Mouse (Mus musculus) ovary, postnatal 10 days (tissue): Measurements from ENCODE around the gene Slc26a11.

Source experiments
- DNase-seq: peaks from one replicate; pipeline ENCODE4 v3.0.0; 2022; ENCODE audit warnings: low spot score

Gene Slc26a11

DNA sequence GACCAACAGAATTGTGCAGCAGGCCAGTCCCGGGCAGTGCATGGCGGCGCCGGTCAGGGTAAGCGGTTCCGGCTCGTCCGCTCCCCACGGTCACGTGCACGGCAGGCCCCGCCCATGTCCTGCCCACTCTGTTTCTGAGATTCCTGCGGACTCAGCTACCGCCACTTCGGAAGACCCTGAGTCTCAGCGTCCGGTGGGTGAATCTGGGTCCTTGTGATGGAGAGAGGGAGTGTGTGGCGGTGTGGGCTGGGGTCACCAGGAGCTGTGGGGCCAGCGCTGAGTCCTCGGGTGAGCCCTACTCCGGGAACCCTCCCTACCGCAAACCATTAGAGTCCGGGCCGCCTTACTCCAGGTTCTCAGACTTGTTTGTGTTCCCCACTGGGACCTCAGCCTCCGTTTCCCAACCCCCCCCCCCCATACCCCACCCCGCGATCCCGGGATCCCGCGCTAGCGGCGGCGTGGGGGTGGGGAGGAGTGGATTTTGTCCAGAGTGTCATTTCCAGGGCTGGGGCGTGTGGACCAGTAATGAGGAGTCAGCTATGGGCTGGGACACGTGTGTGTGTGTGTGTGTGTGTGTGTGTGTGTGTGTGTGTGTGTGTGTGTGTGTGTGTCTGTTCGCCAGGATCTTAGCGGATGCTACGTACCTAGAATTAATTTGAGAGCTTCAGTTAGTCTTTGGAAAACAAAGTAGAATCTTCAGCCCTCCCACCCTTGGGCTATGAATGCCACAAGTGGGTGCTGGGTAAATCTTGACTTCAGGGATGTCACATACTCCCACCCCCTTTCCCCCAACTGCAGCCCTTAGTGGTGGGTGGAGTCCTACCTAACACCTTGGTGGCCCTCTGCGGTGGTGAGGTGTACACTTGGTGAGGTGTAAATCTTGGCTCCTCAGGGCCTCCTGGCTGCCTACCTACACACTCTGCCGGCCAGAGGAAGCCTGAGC lies at the start of gene Slc26a11, which contains the start of gene Sgsh:
Slc26a11 (plus strand) TSS at position 115 of the 943 bp plus-strand sequence.
Sgsh (minus strand) TSS at position 94 of the 943 bp plus-strand sequence.
- peak; percentile 63 for DNase-seq

DNA sequence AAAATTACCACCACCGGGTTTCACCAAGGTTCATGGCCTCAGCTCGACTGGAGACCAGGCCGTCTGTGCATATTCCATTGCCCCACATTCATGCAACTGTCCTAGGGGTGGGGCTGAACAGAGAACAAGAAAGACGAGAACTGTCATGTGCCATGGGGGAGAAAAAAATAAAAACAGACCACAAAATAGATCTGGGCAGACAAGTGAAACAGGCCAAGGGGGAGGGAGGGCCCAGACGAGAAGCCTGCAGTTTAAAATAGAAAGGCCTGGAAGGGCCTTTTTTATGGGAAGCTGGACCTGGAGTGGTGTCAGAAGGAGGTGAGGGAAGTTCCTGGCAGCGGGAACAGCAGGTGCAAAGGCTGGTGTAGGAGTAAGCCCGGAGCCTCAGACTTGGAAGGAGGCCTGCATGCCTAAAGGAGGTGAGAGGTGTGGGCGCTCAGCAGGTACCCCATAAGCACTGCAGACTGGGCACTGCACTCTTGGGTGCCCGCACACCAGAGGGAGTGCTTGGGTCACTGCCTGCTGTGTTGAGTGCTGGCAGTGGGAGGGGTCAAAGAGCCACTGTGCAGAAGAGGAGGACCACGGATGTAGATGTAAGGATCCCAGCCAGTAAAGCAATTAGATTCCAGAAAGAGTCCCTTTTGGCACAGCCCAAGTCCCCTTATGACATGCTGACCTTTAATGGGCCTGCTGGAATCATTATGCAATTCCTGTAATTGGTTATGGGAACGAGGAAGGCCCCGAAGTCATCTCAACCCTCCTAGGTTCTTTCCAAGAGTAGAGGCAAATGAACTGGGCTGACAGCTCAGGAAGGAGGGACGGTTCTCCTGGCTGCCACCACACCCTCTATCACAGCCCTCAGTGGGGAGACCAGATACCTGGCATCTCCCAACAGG lies 48.3 kb upstream of the Slc26a11 start:
- no peak for DNase-seq

DNA sequence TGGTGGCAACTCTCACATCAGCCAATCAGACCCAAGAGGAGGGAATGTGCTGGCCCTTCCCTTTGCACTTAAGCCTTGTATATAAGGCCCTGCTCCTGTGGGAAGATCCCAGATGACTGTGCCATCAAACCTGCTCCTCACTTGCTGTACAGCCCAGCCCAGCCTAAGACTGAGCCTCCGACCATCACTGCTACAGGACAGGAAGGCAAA lies 47.8 kb upstream of the Slc26a11 start, which contains the start of gene Card14:
Card14 (plus strand) TSS at position 111 of the 210 bp plus-strand sequence.
- no peak for DNase-seq

DNA sequence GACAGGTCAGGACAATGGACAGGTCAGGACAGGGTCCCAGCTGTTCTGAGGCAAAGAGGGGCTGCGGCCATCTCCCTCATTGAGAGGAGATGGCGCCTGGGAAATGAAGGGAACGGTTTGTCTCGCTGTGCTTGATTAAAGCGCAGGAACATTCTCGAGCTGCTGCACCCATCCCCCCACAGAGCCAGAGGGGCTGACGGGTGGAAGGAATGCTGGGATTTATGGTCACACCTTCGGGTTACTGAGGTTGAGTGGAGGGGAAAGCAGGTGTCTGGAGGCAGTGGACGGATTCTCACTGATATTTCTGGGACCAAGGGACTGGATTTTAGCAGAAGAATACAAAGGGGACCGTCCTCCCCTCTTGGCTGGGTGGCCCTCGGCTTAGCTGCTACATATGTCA lies 47.4 kb upstream of the Slc26a11 start:
- DNase-seq: no peak

DNA sequence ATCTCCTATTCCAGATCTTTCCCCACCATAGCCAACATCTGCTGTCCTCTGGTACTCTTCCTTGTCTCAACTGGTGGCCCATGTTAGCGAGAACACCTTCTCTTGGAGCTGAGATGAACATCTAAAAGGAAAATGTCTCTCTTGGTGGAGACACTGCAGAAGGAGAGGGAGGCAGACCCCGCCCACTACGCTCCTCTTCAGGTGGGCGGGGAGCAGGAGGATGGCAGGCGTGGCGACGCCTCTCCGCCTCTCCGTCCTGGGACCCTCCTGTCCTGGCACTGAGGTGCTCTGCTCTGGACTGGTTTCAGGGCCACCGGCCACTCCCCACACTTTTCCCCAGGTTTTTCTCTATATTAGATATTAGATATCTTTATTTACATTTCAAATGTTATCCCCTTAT lies 44.7 kb upstream of the Slc26a11 start:
- DNase-seq: no peak

DNA sequence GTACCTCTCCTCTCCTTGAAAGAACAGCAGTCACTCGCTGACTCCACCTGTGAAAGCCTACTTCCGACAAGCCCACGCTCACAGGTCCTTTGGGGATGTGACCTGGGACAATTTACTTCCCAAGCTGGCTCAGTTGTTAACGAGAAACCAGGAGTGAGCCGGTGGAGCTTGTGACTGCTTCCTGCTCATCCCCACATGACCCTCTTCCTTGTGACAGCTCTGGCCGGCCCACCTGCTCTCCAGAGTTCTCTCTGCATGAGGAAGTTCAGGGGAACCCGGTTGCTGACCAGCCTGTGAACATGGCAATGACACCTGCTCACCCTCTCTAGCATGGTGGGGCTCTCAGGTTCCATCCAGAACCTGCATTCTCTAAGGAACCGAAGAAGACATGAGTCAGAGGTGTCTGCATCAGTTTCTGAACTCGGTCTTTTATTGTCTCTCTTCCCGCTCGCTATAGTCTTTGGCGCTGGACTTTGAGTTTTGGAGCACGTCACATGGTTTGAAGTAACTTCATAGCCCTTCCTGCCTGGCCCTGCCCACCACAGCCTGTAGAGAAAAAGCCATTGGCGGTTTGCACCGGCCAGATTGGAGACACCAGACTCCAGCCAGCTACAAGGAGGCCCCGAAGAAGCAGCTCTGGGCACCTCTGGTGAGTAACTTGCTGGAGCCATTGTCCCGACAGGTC lies 41.0 kb upstream of the Slc26a11 start:
- no peak for DNase-seq

DNA sequence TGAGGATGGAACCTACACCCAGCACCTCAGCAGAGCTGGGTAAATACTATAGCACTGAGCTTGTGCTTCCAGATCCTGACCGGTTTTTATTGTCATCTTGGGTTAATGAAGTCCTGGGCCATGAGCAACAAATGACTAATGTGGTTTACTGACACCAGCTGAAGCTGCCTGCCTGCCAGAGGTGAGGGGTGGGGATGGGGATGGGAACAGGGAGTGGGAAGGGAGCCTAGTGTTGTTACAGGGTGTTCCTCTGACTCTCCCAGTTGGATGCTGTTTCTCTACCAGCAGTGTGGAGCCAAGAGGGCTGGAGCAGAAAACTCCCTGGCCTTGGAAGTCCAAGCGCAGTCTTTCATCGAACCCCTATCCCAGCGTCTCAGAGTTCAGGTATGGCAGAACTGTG lies 38.6 kb upstream of the Slc26a11 start:
- no peak for DNase-seq

DNA sequence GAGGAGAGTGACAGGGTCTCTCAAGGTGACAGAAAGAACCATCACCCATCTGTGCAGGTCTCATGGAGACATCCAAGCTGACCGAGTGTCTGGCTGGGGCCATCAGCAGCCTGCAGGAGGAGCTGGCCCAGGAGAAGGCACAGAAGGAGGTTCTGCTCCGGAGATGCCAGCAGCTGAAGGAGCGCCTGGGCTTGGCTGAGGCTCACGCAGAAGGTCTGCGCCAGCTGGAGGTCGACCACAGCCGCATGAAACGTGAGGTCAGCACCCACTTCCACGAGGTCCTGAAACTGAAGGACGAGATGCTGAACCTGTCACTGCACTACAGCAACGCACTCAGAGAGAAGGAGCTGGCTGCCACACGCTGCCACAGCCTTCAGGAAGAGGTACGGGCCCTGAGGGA lies 32.8 kb upstream of the Slc26a11 start:
- DNase-seq: no peak

DNA sequence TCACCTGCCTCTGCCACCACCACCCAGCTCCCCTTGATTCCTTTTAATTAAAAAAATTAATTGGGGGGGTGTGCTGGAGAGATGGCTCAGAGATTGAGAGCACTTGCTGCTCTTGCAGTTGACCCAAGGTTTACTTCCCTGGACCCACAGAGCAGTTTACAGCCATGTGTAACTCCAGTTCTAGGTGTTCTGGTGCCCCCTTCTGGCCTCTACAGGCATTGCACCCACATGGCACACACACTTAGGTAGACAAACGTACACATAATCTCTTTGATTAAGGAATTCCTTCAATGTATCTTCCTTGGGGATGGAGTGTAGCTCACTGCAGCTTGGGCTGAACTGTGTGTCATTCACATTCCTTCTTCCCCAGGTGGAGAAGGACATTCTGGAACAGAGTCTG lies 30.3 kb upstream of the Slc26a11 start:
- DNase-seq: no peak

DNA sequence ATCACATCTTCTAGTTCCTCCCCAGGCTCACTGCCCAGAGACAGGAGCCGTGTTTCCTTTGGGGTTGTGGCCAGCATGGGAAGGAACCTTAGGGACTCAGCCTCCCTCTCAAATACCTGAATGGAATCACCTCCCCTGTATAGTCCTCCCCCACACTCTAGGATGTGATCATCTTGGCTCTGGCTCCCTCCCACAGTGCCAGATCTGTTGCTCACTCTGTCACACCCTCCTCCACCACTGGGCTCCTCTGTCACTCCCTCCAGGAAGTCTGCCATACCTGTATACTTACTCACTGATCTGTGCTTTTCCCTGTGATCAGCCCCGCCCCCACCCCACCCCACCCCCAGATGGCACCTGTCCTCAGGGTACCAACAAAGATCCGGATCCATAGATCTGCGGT lies 24.8 kb upstream of the Slc26a11 start:
- DNase-seq: no peak

DNA sequence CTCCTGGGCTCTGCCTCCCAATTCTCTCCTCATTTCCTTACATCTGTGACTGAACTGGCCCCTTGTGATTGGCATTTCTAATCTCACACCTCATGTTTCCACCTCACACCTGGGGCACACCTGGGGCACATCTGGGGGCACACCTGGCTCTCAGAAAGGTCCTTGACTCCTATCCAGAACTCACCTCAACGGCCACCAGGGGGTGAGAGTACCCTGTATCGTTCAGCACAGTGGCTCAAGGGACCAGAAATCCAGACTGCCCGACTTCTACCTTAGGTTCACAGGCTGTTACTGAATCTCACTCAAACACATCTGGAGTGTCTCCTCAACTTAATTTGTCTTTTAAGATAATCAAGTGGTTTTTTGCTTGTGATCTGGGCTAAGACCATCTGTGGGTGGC lies 23.4 kb upstream of the Slc26a11 start:
- no peak for DNase-seq

DNA sequence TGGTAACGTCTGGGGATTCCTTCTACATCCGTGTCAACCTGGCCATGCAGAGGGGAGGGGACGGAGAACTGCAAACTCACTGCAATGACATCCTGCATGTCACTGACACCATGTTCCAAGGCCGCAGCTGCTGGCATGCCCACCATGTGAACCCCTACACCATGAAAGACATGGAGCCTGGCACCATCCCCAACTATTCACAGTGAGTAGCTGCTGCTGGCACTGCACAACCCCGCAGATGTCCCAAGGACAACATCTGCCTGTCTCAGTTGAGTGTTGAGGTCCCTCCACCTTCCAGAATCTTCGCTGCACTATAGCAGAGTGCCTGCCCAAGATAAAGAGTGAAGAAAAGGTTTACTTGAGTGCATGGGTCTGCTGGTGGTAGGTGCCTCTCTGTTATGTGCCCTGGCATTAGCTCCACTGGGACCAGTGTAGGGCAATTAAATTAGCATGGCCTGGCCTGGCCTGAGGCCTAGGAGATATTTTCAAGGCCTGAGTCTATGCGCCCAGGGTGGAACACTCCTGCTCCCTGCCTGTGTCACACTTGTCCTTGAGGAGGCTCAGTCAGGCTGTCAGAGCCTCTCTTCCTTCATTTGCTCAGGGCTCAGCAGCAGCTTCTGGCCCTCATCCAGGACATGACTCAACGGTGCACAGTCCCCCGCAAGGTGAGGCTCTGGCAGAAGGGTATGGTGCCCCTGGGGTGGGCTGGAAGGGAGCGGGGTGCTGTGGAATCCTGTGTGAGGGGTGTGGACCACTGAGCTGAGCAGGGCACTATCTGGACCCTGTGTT lies 16.9 kb upstream of the Slc26a11 start:
- DNase-seq: no peak

DNA sequence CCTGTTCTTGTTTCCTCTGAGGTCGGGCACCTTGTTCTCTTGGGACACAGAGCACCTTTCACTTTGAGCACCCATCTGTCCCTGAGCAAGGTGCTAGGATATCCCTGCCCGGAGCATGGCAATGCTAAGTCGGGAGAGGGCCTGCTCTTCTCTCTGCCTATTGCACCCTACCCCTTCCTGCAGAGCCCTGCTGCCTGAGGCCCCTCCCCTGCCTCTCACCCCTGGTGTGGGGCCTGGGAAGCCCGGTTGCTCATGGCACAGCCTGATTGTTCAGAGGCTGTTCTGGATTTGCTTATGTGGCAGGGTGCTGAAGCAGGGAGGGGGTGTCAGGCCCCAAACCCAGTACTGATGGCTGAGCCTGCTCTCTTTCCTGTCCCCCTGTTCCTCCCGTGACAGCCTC lies 16.2 kb upstream of the Slc26a11 start:
- DNase-seq: no peak

DNA sequence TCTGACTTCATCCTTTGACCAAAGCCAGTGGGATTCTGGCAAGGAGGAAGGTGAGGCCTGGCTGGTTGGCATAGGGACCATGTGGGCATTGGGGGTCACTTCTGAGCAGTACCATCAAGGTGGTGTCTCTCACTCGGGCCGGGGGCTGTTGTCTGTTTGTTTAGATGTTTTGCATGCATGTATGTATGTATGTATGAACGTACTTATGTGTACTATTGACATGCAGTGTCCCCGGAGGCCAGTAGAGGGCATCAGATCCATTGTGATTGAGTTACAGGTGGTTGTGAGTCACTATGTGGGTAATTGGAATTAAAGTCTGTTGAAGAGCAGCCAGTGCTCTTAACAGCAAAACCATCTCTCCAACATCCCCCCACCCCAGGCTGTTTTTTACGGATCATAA lies 15.7 kb upstream of the Slc26a11 start:
- peak; percentile 32 for DNase-seq

DNA sequence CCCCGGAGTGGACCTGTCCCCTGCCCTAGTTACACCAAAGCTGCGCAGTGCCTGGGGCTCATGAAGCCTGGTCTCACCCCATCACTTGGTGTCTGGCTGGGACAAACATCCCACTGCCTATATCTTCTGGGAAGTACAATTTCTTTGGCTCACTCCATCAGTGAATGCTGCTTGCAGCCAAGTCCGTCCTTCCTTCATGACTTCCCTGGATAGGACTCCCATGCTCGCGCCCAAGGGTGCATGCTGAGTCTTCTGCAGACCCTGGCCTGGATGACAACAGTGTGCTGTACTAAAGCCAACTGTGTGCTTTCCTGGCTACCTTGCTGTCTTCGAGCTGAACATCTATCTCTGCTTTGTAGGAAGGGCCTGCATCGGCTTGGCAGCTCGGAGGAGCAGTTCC lies 11.2 kb upstream of the Slc26a11 start:
- DNase-seq: no peak

DNA sequence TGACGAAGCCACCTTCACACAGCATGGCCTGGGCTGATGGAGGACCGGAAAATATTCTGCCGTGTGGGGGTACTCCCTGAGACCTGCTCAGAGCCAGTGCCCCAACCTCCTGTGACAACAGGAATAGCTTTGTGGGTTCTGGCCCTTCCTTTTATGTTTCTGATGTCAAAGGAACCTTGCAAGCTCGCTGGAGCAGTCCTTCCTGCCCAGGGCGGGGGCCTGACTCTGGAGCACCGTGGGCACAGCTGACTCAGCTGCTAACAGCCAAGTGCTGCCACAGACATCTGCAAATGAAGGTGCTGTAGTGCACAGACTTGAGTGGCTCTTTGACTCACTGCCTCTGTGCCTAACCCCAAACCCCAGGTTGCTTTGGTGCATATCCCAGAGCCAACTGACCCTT lies 10.5 kb upstream of the Slc26a11 start:
- DNase-seq: no peak

DNA sequence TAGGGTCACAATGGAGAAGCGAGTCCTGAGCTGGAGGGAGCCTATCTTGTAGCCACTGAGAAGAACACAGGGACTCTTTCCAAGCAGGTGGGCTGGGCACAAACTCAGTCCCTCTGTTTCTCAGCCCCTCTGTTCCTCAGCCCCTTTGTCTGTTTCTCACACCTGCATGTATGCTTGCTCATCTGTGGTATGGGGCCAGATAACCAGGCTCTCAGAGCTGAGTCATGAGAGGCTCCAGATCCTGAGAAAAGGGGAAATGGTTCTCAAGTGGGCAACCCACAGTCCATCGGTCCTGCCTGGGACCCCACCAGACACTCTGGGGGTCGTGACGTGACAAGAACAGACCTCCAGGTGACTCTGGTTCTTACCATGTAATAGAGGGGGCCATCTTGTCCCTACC lies 8.2 kb upstream of the Slc26a11 start:
- no peak for DNase-seq

DNA sequence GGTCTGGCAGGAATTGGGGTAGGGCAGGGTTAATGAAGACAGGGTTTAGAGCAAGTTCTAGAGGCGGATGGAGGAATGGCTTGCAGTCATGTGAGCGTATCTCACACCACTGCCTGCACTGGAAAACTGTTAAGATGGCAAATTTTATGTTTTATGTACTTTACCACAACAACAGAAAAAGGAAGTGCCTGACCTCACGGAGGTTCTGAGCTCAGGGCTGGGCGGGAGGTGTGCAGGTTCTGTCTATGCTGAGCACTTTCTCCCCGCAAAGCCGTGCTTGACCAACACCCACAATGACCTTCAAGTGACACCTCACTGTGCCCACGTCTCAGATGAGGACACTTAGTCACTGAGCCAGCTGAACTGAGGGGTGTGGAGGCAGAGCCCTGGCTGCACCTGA lies 3.2 kb upstream of the Slc26a11 start:
- DNase-seq: no peak

DNA sequence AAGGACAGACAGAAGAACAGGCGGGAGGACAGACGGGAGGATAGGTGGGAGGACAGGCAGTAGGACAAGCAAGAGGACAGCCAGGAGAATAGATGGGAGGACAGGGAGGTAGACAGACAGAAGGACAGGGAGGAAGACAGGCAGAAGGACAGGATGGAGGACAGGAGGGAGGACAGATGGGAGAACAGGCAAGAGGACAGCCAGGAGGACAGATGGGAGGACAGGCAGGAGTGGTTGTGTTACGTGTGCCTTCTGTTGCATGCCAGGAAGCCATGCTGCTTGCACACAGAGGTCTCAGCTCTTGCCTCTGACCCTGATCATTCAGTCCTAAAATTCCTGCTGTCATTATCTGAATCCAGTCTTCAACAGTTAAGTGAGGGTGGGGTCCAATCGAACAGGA lies 1.4 kb upstream of the Slc26a11 start:
- DNase-seq: no peak

DNA sequence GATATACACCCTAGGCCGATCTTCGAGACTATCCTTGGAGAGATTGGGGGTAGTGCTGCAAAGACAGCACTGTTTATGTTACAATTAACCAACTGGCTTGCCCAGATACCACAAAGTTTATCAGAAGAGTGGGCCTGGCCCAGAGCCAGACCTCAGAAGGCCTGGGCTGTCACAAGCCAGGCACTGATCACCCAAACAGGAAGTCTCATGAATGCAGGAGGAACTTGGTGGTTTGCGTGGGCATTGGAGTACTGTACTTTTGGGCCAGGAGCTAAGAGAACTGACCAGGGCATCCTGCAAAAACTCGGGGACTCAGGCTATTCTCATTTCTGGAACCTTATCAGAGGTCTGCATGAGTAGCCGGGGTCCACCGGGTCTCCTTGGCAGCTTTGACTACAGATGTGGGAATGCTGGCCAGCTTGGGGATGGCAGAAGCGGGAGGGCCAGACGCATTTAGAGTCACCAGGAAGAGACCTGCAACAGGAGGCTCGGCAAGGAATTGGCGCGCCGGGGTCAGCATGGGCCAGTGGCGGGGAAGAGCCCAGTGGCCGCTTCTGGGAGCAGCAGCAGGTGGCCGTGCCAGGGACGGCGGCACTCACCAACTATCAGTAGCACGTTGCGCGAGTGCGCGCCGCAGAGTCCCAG lies 437 bp upstream of the Slc26a11 start:
- no peak for DNase-seq

DNA sequence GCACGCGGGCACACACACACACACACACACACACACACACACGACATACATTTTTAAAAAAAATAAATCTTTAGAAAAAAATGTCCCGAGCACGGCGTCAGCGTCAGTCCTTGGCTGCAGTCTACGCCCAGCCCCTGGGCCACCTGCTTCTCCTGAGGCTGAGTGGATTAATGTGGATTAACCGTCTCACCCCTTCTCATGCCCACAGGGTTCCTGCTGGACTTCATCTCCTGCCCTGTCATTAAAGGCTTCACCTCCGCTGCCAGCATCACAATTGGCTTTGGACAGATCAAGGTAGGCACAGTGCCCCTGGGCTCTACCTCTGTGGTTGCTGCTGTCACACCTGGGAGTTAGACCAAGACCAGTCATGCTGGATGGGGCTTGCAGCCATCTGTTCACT lies 3.7 kb downstream of the Slc26a11 start:
- no peak for DNase-seq
